Mouse (Mus musculus) embryonic fibroblast, embryonic 13.5 days (primary cell): ENCODE data around the gene Rtcb.

Experiments
- CTCF ChIP-seq: IDR thresholded peaks from 2 replicates; pipeline ENCODE4 v1.5.1; 2011; ENCODE audit warnings: mild to moderate bottlenecking, control low read depth, low read length, moderate library complexity, borderline replicate concordance; ENCODE audit not compliant: insufficient read depth
- POLR2A ChIP-seq: IDR thresholded peaks from 2 replicates; pipeline ENCODE4 v1.6.1; 2011; ENCODE audit warnings: low read depth, mild to moderate bottlenecking, control low read depth, low read length, moderate library complexity

GRCm38 (mm10) chr10:86006455-86006854, 48.8 kb upstream of the Rtcb start:
- no peak for TF ChIP-seq POLR2A
- TF ChIP-seq CTCF: no peak
